ENCODE assay signal across 23 mouse cellular contexts in the genomic region with DNA sequence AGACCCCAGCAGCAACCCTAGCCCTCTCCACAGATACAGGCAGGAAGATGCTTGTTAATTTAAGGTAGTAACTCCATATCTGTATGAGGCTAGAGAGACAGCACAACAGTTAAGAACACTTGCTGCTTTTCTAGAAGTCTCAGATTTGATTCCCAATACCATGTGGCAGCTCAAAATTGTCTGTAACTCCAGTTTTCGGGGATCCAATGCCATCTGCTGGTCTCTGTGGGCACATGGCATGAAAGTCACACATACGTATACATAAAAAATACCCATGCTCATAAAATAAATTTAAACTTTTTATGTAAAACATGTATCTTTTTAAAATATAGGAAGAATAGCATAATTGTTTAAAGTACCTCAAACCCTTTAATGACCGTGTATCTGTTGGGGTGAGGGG.
A peak's percentile ranks its signal among the peaks of the same experiment; 100 is the strongest.
DNase-seq lines count a peak whose midpoint lies in the region; ATAC-seq and TF ChIP-seq lines count a peak whose summit lies in the region.
"Had no signal": no experiment of that assay in that cellular context is flagged by ENCODE, and none has a peak within 500 bp of the region (broad histone marks: within the 10 kb centered on the region; RNA-seq: fewer than 3 reads in every experiment).

No protein-coding gene starts in this region.

- H3K4me3 ChIP-seq in left cerebral cortex, adult 2 months: no peak overlapping the region
- H3K4me3 ChIP-seq: embryonic facial prominence, embryonic 15.5 days; forebrain, embryonic 12.5 days; heart, embryonic 13.5 days; midbrain, embryonic 12.5 days; neural tube, embryonic 15.5 days had no signal

- ATAC-seq in CD4-positive, CD25-positive, alpha-beta regulatory T cell, adult 4 months: no peak
- ATAC-seq: liver, postnatal 0 days had no signal

- peak; percentile 17 for TF ChIP-seq CTCF in left cerebral cortex, adult 2 months (IDR thresholded peaks at IDR 0.05)

- peak; percentile 15 for DNase-seq in CD4-positive, CD25-positive, alpha-beta regulatory T cell, adult 2 months (ENCODE audit: low read depth, low spot score)
- DNase-seq in left cerebral cortex, adult 2 months (ENCODE audit: extremely low spot score in 1 of 2, low spot score in 2 of 2): no peak
- DNase-seq in left cerebral cortex, postnatal 25 days (ENCODE audit: low spot score in 2 of 2): no peak
- peak; percentile 16 for DNase-seq in 3T3-L1 (ENCODE audit: low read depth, low spot score)
- peak; percentile 19 for DNase-seq in brain, adult 2 months (ENCODE audit: low read depth, low spot score)
- DNase-seq in B cell, adult 2 months: no peak
- no peak for DNase-seq in cerebellum, adult 9-10 months
- DNase-seq: adrenal gland, adult 2 months; cerebellum, adult 11-12 months; embryo, embryonic 11 days; heart, postnatal 4 days; kidney, adult 2 months; kidney, postnatal 36 days; liver; liver, postnatal 0 days; right cerebral cortex, postnatal 25 days had no signal

- no peak overlapping the region for H3K27ac ChIP-seq in left cerebral cortex, adult 2 months
- H3K27ac ChIP-seq: embryonic facial prominence, embryonic 15.5 days; forebrain, embryonic 12.5 days; heart, embryonic 13.5 days; macrophage; midbrain, embryonic 12.5 days; neural tube, embryonic 15.5 days had no signal

- intact Hi-C loops in left cerebral cortex, adult 2 months (cut with DNase I): loop anchor here (10.0 kb wide), 1 partner anchor 280 kb away; no protein-coding TSS in a partner anchor
- intact Hi-C loops in left cerebral cortex, postnatal 25 days (cut with DNase I): no loop called here

Comparison
In these comparisons a context has a peak if more than half of its experiments do, and no peak if none do; other contexts are left out.
1. DNase-seq: peak in CD4-positive, CD25-positive, alpha-beta regulatory T cell, adult 2 months (single experiment), 3T3-L1 (single experiment) and brain, adult 2 months (single experiment); none in left cerebral cortex, adult 2 months (0 of 2), left cerebral cortex, postnatal 25 days (0 of 2), B cell, adult 2 months (0 of 2) and cerebellum, adult 9-10 months (single experiment).